Mouse (Mus musculus): Measurements from ENCODE around the gene Aplp2.

Aplp2 gene

DNA sequence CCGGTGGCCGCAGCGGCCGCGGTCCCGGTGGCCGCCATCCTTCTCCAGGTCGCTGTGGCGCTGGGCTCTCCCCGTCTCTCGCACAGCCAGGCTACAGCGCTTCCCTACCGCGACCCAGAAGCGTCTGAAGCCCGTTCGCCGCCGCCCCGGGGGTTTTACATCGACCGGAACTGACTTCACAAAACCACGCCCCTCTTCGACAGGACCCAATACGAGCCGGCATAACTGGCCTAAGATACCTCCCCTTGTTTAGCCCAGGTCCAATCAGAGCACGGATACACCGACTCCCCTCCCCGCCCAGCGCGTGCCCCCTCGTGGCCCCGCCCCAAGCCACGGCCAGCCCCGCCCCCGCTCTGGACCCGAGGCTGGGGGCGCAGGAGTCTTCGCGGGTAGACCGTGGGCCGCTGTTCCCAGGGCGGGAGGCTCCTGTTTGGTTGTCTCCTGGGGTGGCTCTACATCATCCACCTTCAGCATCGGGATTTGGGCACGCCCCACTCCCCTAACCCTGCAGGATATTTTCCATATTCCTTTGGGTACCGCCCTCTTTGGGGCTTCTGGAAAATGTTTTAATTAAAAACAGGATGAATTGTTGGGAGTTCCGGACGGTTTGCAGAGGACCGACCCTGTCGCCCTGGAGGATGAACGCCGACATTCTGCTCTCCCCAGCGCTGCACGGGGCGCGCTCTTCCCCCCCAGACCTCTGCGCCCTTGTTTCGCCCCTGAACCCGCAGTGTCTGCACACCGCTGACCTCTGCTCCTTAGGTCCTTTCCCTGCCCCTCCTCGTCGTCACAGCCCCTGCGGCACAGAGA is at the start of gene Aplp2:
Aplp2 (minus strand) TSS at position 126 of the 810 bp plus-strand sequence.
- peak; percentile 97 to 98 for DNase-seq (ENCODE audit: low spot score in 2 of 2)

DNA sequence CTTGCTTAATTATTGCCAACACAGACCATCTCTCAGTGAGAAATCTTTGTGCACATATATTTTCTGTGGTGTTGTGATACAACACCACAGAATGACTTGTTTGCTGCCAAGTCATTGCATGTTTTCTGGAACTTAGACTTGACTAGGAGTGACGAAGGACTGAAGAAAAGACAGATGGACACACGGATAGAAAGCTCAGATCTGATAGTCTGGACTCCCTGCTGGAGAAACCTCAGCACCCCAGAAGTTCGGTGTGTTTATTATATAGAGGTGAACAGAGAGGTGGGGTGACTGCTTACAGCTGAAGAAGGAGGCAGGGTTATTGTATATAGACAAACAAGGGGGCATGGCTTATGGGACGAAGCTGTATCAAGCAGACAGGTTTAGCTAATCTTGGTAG is 48.6 kb upstream of the Aplp2 start:
- DNase-seq (ENCODE audit: low spot score in 2 of 2), result no peak

DNA sequence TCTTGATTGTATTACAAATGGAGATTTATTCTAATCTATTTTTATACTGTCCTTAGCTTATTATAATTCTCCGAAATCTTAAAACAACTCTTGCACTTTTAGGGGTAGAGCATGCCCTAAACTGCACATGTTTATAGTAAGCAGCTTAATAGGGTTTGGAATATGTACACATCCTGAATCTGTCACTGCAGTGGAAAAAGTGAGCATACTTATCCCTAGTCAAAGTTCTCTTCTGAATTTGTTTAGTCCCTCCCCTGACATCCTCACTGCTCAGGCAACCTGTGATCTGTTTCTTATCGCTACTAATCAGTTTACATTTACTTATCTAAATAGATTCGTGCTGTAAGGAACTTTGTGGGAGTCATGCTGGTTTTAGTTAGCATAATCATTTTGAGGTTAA is 46.6 kb upstream of the Aplp2 start:
- no peak for DNase-seq (ENCODE audit: low spot score in 2 of 2)

DNA sequence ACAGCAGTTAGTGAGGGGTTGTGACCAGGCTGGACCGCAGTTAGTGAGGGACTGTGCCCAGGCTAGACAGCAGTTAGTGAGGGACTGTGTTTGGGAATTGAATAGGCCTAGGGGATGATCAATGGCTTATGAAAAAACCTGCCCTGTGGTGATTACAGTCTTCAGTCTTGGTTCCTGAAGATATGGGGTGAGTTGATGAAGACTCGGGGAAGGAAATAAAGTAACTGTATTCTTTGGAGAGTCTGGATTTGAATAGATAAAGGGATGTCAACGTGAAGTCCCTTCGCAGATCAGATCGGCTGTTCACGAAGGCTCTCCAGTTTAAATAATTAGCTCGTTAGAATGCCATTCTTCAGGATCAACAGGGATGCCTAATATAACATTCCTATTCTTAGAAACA is 44.3 kb upstream of the Aplp2 start:
- no peak for DNase-seq (ENCODE audit: low spot score in 2 of 2)

DNA sequence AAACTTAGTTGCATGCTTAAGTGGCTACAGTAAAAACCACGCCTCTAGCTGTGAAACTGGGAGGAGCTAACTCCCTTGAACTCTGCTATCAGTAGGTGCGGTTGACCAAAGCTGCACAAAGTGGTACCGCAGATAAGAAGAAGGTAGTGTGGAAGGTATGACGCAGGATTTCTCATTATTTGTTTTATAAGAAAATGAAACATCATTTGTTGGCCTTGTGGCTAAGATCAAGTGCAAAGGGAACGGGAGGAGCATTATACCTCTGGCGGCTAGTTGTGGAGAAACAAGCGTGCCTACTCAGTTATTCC is 43.0 kb upstream of the Aplp2 start:
- DNase-seq (ENCODE audit: low spot score in 2 of 2), result no peak

DNA sequence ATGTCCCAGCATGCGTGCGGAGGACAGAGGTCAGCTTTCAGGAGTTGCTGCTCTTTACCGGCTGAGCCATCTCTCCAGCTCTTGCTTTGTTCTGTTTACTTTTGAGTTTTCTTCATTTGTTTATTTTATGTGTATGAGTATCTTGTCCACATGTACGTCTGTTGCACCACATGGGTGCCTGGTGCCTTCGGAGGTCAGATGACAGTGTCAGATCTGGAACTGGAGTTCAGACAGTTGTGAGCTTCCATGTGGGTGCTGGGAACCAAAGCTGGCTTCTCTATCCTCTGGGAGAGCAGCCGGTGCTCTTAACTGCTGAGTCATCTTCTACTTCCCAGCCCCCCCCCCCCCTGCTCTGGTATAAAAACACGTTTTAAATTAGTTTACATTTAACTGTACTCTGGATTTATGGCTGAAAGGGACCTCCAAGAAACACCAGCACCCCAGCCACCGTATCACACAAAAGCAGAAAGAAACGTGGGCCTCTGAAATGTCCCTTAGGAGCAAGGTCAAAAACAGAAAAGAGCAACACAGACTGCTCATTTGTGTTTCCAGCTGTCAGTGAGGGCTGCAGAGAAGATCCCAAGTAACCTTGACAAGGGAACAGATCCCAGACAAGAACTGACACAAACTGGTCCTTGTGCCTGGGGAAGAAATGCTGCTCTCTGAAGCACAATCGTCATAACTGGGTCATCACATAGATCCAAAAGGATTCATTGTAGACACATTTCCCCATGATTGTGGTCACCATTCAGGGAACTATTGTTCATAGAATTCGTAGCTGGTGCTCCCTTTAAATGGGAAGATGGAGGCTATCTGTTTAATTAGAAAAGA is 42.5 kb upstream of the Aplp2 start:
- no peak for DNase-seq (ENCODE audit: low spot score in 2 of 2)

DNA sequence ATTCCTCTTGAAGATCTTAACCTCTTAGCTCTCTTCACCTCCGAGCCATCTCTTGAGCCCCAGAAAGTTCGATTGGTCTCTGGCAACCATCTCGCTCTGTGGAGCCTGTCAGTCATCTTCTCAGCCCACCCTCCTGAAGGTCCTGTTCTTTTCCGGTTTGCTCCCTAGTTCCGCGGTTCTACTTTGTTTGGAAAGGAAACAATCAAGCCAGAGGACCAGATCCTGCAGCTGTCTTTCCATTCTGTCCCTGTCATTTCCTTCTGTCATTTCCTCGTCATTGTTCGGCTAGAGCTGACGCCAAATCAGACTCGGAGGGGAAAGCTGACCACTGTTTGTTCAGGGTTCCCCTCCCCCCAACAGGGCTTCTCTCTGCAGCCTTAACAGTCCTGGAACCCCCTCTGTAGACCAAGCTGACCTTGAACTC is 41.7 kb upstream of the Aplp2 start:
- no peak for DNase-seq (ENCODE audit: low spot score in 2 of 2)

DNA sequence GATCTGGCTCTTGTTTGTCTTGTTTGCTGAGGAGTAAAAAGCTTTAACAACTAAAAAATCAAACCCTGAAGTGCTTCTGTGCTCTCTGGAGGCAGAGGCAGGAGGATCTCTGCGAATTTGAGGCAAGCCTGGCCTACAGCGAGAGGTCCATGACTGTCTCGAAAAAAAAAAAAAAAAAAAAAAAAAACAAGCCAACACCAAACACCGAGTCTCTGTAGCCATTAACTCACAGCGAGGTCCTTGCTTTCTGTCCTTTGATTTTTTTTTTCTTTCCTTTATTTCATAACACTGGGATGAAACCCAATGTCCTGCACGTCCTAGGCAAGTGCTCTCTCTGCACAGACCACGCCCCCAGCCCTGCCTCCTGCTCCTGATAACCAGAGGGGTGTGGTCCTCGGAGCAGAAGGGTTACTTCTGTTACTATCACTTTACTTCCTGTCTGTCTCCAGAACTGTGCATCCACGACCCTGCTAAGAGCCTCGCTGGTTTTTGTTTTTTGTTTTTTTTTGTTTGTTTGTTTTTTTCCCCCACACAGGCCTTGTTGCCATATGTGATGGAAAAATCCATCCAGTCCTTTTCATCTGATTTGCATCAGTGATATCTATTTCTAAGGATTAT is 40.7 kb upstream of the Aplp2 start:
- no peak for DNase-seq (ENCODE audit: low spot score in 2 of 2)

DNA sequence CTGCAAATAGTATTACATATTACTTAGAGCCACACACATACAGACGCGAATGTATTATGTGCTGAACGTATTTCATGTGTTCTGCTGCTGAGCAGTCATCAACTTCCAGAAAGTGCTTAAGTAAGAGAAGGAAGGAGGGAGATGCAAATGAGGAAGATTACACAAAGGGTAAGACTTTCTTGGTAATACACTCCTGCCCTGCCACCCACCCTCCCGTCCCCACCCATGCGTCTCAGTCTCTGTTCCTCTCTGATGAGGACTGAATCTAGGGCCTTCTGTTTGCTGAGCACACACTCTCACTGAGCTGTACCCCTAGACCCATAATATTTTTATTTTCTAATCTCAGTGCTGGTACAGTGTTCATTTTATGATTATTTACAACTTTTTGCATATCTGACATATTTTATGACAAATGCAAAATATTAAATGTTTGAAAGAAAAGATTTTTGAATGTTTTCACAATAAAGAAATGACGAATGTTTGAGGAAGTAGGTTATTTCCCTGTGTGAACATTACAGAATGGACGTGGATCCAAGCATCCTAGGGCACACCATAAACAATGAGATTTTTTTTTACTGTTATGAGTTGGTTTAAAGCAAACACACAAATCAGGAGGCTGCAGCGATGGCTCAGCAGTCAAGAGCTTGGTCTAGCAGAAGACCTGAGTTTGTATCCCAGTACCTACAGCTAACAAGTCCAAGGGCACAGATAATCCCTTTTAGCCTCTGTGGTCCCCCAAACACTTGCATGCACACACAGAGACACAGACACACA is 36.0 kb upstream of the Aplp2 start:
- no peak for DNase-seq (ENCODE audit: low spot score in 2 of 2)

DNA sequence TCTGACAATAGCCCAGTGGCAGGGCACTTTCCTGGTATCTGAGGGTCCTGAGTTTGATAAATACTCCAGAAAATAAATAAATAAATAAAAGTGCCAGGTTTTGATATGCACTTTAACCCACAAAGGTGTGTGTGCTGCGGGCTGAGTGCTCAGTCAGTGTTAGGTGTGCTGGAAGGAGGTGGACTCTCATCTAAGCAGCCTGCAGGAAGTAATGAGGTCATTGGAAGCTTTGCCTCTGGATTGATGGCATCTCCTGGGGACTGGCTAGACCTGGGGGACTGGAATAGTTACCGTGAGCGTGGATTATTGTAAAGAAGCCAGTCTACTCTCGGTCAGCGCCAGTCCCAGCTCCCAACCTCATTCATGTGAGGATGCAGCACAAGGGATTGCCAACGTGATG is 34.8 kb upstream of the Aplp2 start:
- DNase-seq (ENCODE audit: low spot score in 2 of 2), result no peak

DNA sequence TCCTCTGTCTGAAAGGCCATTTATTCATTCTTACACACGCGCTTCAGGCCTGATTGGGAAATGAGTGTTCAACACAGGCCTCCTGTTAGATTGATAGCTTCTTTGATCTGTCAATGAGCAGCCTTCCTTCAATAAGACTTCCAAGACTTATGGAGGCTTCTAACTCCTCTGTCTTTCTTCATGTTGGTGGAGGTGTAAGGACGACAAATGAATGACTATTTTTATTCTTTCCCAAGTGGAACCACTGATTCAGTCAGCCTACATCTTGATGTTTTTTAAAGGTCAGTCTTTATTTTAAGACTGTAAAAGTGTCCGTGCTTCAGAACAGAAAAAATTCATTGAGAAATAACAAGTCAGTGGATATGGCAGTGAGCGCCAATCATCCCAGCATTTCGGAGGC is 33.4 kb upstream of the Aplp2 start:
- no peak for DNase-seq (ENCODE audit: low spot score in 2 of 2)

DNA sequence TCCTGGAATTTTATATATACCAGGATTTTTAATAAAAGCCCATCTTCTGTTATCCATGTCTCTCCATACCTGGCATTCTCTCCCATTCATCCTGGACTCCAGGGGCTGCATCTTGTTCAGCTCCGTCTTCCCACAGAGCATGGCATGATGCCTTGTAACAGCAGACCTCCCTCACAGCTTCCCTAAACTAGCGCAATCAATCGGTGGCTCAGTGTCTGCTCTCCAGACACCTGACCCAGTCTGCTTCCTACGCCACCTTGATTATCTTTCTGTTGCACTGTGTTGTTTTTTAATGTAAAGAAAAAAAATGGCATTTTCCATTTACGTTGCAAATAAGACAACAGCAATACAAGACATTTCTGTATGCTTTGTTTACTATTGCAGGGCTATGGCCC is 32.3 kb upstream of the Aplp2 start:
- no peak for DNase-seq (ENCODE audit: low spot score in 2 of 2)

DNA sequence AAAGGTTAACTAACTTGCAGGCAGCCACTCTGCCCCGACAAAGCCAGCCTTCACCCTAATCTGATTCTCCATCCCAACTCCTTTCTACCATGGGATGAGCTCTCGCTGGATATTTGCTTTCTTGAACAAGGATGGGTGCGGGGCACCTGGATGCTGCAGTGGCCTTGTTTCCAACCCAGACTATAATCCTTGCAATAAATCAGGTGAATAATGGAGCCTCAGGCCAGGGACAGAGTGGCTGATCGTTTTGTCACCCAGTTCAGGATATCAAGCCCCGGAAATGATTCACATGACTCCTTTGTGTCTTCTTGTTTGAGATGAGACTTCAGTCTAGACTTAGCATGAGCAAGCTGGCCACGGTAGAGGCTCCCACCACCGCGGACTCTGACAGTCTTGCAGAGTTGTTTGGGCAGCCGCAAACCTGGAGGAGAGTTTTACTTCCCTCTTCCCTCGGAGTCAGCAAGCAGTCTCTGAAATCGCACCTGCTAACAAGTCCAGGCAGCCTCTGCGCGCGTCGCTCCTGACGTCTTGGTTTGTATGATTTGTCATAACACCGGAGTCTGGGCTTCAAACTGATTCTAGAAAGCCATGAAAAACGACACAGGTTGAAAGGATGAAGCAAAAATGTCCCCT is 31.8 kb upstream of the Aplp2 start:
- no peak for DNase-seq (ENCODE audit: low spot score in 2 of 2)

DNA sequence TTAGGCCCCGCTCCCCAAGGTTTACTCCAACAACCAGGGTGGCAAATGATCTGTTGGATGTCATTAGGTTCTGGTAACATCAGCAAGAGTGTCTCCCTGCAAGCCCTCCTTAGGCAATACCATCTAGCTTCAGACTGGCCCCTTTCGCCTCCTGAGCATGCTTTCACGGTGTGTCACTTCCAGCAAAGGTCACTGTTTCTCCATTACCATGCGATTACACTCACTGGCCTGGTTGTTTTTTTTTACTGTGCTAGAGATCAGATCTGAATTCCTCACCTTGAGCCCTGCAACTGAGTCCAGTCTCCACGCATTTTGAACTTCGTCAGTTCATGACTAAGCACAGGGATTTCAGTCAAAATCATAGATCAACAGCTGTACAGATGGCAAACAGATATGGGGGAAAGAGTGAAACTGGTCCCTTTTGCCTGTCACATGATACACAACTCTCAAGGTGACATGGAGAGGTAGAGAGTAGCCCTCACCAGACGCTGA is 29.6 kb upstream of the Aplp2 start:
- DNase-seq (ENCODE audit: low spot score in 2 of 2), result no peak

DNA sequence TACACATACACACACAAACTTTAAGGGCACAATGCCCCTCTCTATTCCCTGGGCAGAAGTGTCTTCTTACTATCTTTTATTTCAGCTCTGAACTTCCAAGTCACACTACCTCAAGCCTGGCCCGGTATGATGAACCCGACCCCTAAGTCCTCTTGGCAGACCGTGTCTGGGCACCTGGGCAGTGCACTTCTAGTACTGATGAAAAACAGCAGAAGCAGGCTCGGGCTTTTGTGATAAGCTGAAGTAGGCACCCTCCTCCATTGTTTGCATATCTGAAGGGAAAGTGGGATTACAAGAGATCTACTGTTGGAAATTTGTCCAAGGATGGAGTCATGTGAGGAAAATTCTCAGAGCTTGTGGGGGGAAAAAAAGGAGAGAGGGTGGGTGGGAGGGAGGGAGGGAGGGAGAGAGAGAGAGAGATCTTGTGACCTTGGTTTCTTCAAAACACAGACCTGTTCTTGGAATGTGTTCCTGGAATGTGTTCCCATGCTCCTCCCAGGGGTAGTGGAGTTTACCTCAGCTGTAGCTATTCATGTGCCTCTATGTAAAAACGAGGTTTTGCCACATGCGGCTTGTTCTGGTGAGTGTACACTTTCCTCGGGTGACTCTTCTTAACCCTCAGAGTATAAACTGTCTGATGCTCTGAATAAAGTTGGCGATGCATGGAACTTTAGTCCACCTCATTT is 29.1 kb upstream of the Aplp2 start:
- no peak for DNase-seq (ENCODE audit: low spot score in 2 of 2)

DNA sequence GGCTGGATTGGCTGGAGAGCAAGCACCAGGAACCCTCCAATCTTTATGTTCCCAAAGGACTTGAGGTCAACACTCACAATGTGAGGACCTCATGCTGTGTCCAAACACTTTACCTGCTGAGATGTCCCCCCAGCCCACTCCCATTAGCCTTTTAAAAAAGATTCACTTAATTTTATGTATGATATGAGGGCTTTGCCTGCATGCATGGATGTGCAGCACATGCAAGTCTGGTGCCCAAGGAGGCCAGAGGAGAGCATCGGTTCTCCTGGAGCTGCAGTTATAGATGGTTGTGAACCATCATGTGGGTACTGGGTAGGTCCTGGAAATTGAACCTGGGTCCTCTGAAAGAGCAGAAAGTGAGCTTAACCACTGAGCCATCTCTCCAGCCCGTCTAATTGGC is 27.9 kb upstream of the Aplp2 start:
- no peak for DNase-seq (ENCODE audit: low spot score in 2 of 2)

DNA sequence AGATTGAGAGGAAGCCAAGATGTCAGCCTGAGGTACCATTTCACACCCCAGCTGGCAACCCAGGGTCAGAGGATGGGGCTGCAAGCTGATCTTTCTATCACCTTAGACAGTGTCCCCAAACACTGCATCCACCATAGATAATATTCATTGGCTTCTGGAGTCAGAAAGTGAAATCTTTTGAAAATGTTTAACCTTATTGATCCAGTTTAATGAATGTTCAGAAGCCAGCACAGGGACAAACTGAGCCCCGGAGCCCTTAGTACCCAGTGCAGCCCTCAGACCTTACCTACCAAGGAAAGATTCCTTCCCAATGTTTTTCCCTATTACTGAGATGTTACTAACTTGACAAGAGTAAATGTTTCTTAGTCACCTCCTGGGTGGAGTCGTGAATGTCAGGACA is 26.9 kb upstream of the Aplp2 start:
- DNase-seq (ENCODE audit: low spot score in 2 of 2), result no peak

DNA sequence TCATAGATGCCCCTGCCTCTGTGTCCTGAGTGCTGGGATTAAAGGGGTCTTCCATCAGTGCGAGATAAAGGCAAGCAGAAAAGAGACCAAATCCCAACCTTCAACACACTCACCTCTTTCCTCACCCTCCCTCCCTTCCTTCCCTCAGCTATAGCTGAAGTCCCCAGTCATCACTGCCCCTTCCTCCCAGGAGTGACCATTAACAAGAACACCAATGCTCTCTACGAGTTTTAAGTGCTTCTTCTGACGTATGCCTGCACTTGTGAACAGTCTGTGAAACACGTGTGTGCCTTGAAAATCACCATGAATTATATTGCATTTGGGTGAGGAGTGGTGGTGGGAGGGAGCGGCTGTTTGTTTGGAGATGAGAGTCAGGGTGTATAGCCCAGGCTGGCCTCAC is 24.5 kb upstream of the Aplp2 start:
- no peak for DNase-seq (ENCODE audit: low spot score in 2 of 2)

DNA sequence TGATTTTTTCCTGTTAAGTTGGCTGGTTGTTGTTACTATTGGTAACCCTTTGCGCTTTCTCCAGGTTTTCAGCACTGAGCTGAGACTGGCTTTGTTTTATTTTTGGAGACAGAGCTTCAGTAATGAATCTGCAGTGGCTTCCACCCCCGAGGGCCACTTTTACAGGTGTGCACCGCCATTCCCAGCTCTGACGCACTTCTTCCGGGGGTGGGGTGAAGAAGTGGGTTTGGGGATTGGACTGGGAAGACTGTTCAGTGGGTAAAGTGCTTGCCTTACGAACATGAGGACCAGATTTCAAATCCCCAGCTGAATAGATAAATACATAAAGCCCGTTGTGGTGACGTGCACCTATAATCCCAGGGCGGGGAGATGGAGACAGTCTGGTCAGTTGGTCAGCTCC is 23.9 kb upstream of the Aplp2 start:
- no peak for DNase-seq (ENCODE audit: low spot score in 2 of 2)

DNA sequence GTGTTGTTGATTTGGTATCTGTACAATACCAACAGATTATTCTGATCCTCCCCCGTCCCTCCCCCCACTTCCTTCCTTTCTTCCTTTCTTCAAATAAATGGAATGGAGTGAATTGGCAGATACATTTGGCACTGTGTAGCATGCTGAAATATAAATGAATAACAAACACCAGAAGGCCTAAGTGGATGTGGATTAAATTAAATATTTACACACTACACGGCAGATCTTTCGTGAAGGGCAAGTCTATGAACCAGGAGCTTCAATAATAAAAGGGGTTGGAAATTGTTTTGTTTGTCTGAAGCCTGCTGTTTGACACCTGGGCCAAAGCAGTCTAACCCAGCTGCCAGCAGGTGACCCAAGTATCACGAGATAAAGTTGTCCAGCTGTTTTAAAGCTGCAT is 23.4 kb upstream of the Aplp2 start:
- no peak for DNase-seq (ENCODE audit: low spot score in 2 of 2)

DNA sequence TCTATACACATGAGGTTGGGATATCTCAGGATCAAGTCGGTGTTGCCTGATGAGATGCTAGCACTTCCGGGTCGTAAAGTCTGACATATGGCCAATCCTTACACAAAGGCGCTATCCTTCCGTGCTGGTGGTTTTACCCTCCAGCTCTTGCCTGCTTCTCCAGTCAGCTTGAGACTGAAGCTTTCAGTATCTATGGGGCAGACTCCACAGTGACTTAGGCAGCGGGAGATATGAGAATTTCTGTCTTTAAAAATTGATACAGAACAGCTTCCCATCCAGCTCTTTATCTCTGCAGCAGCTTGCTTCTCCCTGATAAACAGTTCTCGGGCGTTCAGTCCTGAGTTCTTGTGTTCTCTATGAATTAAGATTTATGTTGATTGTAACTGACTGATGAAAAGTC is 14.9 kb upstream of the Aplp2 start:
- DNase-seq (ENCODE audit: low spot score in 2 of 2), result no peak

Measured in left cerebral cortex, adult 9 months (tissue).